14 mouse cellular contexts compared by ENCODE assay signal in the genomic region with DNA sequence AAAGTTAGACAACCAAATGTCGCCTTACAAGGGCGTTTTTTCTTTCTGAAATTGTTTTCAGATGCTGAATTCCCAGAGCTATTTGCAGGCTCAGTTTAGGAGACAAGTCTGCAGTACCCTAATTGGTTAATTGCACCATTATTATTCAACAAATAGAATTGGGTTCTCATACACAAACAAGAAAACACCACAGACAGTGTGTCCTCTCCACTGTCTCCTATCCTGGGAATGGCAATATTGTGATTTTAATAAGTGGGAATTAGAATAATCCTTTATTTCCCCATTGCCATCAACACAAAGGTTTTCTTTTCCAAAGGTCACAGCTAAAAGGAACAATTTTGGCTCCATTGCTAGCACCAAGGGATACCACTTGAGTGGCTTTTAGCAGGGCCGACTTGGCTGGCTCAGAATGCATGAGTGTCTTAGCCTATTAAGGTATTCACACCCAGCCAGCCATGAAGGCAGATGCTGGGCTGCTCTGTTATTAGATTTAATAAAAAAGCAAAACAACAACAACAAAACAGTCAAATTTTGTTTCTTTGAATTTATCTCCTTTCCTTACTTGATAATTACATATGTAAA. TPM values are rescaled to one million over a fixed set of nuclear protein-coding genes. Genes with fewer than 3 reads are reported as not detected.
A peak's percentile ranks its signal among the peaks of the same experiment; 100 is the strongest.
DNase-seq lines count a peak whose midpoint lies in the region; ATAC-seq and TF ChIP-seq lines count a peak whose summit lies in the region.
"Had no signal": no experiment of that assay in that cellular context is flagged by ENCODE, and none has a peak within 500 bp of the region (broad histone marks: within the 10 kb centered on the region; RNA-seq: fewer than 3 reads in every experiment).

No protein-coding gene starts in this region.

- peaks cover 9% of the 10 kb centered on the region for H3K4me1 ChIP-seq in forebrain, embryonic 13.5 days
- no peaks in the 10 kb centered on the region for H3K4me1 ChIP-seq in hindbrain, postnatal 0 days (ENCODE audit: insufficient read depth, low read length)
- H3K4me1 ChIP-seq: embryonic facial prominence, embryonic 13.5 days; heart, embryonic 13.5 days; limb, embryonic 13.5 days had no signal

- intact Hi-C loops in left cerebral cortex, postnatal 4 days (cut with DNase I): no loop called here

- no peak overlapping the region for H3K9ac ChIP-seq in forebrain, embryonic 13.5 days
- H3K9ac ChIP-seq in hindbrain, postnatal 0 days (replicated peaks; ENCODE audit: low read length): no peak overlapping the region
- H3K9ac ChIP-seq: embryonic facial prominence, embryonic 13.5 days; heart, embryonic 13.5 days; limb, embryonic 13.5 days had no signal

- H3K4me3 ChIP-seq in forebrain, embryonic 13.5 days: no peak overlapping the region
- H3K4me3 ChIP-seq in hindbrain, postnatal 0 days (ENCODE audit: low read length): no peak overlapping the region
- H3K4me3 ChIP-seq: embryonic facial prominence, embryonic 13.5 days; heart, embryonic 13.5 days; limb, embryonic 13.5 days had no signal

- 14% methylated on average over 3 of the region's 3 CpGs for WGBS in forebrain, embryonic 13.5 days
- 28% methylated on average over 3 of the region's 3 CpGs for WGBS in hindbrain, postnatal 0 days

- H3K27ac ChIP-seq in forebrain, embryonic 13.5 days: no peak overlapping the region
- no peak overlapping the region for H3K27ac ChIP-seq in hindbrain, postnatal 0 days
- H3K27ac ChIP-seq: embryonic facial prominence, embryonic 13.5 days; heart, embryonic 13.5 days; limb, embryonic 13.5 days had no signal

- H3K36me3 ChIP-seq in forebrain, embryonic 13.5 days (ENCODE audit: poor library complexity, severe bottlenecking): no peaks in the 10 kb centered on the region
- H3K36me3 ChIP-seq in hindbrain, postnatal 0 days (ENCODE audit: insufficient read depth, low read length): no peaks in the 10 kb centered on the region
- H3K36me3 ChIP-seq: embryonic facial prominence, embryonic 13.5 days; heart, embryonic 13.5 days; limb, embryonic 13.5 days had no signal

- DNase-seq in left cerebral cortex, postnatal 4 days: peak; percentile 78
- no peak for DNase-seq in left cerebral cortex, adult 18-20 months (ENCODE audit: low spot score in 2 of 2)
- peak; percentile 84 for DNase-seq in hindbrain, postnatal 0 days (ENCODE audit: low spot score)
- peak; percentile 85 for DNase-seq in retina, postnatal 1 day
- DNase-seq in lung, postnatal 36 days: no peak
- DNase-seq in yolk sac, embryonic 10.5 days (ENCODE audit: low spot score): no peak
- DNase-seq: gastrocnemius, postnatal 10 days; lung, adult 2 months; thymus, postnatal 36 days had no signal

- H3K27me3 ChIP-seq in forebrain, embryonic 13.5 days: peaks cover 12% of the 10 kb centered on the region
- no peaks in the 10 kb centered on the region for H3K27me3 ChIP-seq in hindbrain, postnatal 0 days (ENCODE audit: insufficient read depth, low read length)
- H3K27me3 ChIP-seq: embryonic facial prominence, embryonic 13.5 days; heart, embryonic 13.5 days; limb, embryonic 13.5 days had no signal

- H3K9me3 ChIP-seq in forebrain, embryonic 13.5 days (replicated peaks): no peaks in the 10 kb centered on the region
- no peaks in the 10 kb centered on the region for H3K9me3 ChIP-seq in hindbrain, postnatal 0 days (ENCODE audit: low read length)
- H3K9me3 ChIP-seq: embryonic facial prominence, embryonic 13.5 days; heart, embryonic 13.5 days; limb, embryonic 13.5 days had no signal

- H3K4me2 ChIP-seq in forebrain, embryonic 13.5 days: no peak overlapping the region
- no peak overlapping the region for H3K4me2 ChIP-seq in hindbrain, postnatal 0 days (ENCODE audit: low read depth, low read length)
- H3K4me2 ChIP-seq: embryonic facial prominence, embryonic 13.5 days; heart, embryonic 13.5 days; limb, embryonic 13.5 days had no signal

- no peak for TF ChIP-seq CTCF in hindbrain, postnatal 0 days (IDR thresholded peaks at IDR 0.05; ENCODE audit: low read depth)

- peak; percentile 93 for ATAC-seq in forebrain, embryonic 13.5 days
- ATAC-seq in hindbrain, postnatal 0 days: peak; percentile 94
- ATAC-seq: intestine, embryonic 16.5 days had no signal

RNA-seq across cellular contexts. Expression of a gene that starts 53.3 kb away (rescaled TPM):
- 10 to 100 TPM; 66.9 to 67.9 TPM for total RNA-seq in left cerebral cortex, postnatal 4 days (2021)
- total RNA-seq in left cerebral cortex, adult 18-20 months (2021): 10 to 100 TPM; 85.1 to 87.9 TPM
- polyA plus RNA-seq in forebrain, embryonic 13.5 days (2015; fragmentation: Nextera tagmentation; extraction: Ambion mirVana): 7.6 and 9.9 TPM in 2 replicates
- 92.6 and 114 TPM in 2 replicates for total RNA-seq in hindbrain, postnatal 0 days (2014; rRNA removed)
- 78.8 and 83.9 TPM in 2 replicates for polyA plus RNA-seq in hindbrain, postnatal 0 days (2015; fragmentation: Nextera tagmentation; extraction: Ambion mirVana)

Comparison
In these comparisons a context has a peak if more than half of its experiments do, and no peak if none do; other contexts are left out.
1. DNase-seq: peak in left cerebral cortex, postnatal 4 days (single experiment), hindbrain, postnatal 0 days (single experiment) and retina, postnatal 1 day (single experiment); none in left cerebral cortex, adult 18-20 months (0 of 2), lung, postnatal 36 days (single experiment) and yolk sac, embryonic 10.5 days (single experiment).